Mouse (Mus musculus) CD4-positive, CD25-positive, alpha-beta regulatory T cell (primary cell): ENCODE results near the gene Krt14. TPM values are rescaled to one million over a fixed set of nuclear protein-coding genes. Genes with fewer than 3 reads are reported as not detected.

Source experiments
- polyA plus RNA-seq: library from polyadenylated mRNA; unstranded; fragments of 100-300 nt; shearing (Covaris generic); gene quantifications from one replicate; pipeline ENCODE4 v1.2.1, GENCODE M21; 2017

Gene Krt14
- not detected for polyA plus RNA-seq

GRCm38 (mm10) chr11:100207498-100207897 is at the start of gene Krt14:
Gene Krt14, minus strand, starts transcription at chr11:100207548.

GRCm38 (mm10) chr11:100248852-100249465 is 41.6 kb upstream of the Krt14 start, which contains the start of gene Krt16:
Gene Krt16, minus strand, starts transcription at chr11:100248902.

GRCm38 (mm10) chr11:100192992-100193391 is 14.4 kb downstream of the Krt14 start, which contains the start of gene Krt9:
Gene Krt9, minus strand, starts transcription at chr11:100193246.

Other genes with a start within 250 kb of the Krt14 start
- gene Krtap29-1, start 228.5 kb downstream of the Krt14 start, polyA plus RNA-seq = not detected
- not detected for gene Krtap16-1, start 221.0 kb downstream of the Krt14 start, polyA plus RNA-seq
- not detected for gene Krtap17-1, start 213.6 kb downstream of the Krt14 start, polyA plus RNA-seq
- not detected for gene Krt33a, start 191.3 kb downstream of the Krt14 start, polyA plus RNA-seq
- gene Krt33b, start 177.7 kb downstream of the Krt14 start, polyA plus RNA-seq = not detected
- gene Krt34, start 166.0 kb downstream of the Krt14 start, polyA plus RNA-seq = not detected
- gene Krt31, start 157.0 kb downstream of the Krt14 start, polyA plus RNA-seq = not detected
- gene Krt32, start 119.3 kb downstream of the Krt14 start, polyA plus RNA-seq = not detected
- not detected for gene Krt35, start 111.3 kb downstream of the Krt14 start, polyA plus RNA-seq
- not detected for gene Krt36, start 101.9 kb downstream of the Krt14 start, polyA plus RNA-seq
- not detected for gene Krt13, start 86.0 kb downstream of the Krt14 start, polyA plus RNA-seq
- gene Krt15, start 71.6 kb downstream of the Krt14 start, polyA plus RNA-seq = not detected
- not detected for gene Krt19, start 58.9 kb downstream of the Krt14 start, polyA plus RNA-seq
- not detected for gene Krt9, start 14.3 kb downstream of the Krt14 start, polyA plus RNA-seq
- not detected for gene Krt16, start 41.4 kb upstream of the Krt14 start, polyA plus RNA-seq
- 0.30 TPM for gene Krt17, start 53.5 kb upstream of the Krt14 start, polyA plus RNA-seq
- gene Krt42, start 62.3 kb upstream of the Krt14 start, polyA plus RNA-seq = not detected
- gene Eif1, start 112.3 kb upstream of the Krt14 start, polyA plus RNA-seq = 2,424 TPM
- not detected for gene Gast, start 126.9 kb upstream of the Krt14 start, polyA plus RNA-seq
- 2.1 TPM for gene Hap1, start 148.6 kb upstream of the Krt14 start, polyA plus RNA-seq
- gene Jup, start 190.2 kb upstream of the Krt14 start, polyA plus RNA-seq = 2.8 TPM
- not detected for gene P3h4, start 207.3 kb upstream of the Krt14 start, polyA plus RNA-seq
- gene Fkbp10, start 208.1 kb upstream of the Krt14 start, polyA plus RNA-seq = 0.30 TPM
- 163 TPM for gene Nt5c3b, start 234.3 kb upstream of the Krt14 start, polyA plus RNA-seq
- gene Klhl10, start 234.4 kb upstream of the Krt14 start, polyA plus RNA-seq = 0.29 TPM